Mouse (Mus musculus): ENCODE measurements around the gene Ptma. TPM values are rescaled to one million over a fixed set of nuclear protein-coding genes. Genes with fewer than 3 reads are reported as not detected.
A peak's percentile ranks its signal among the peaks of the same experiment; 100 is the strongest.
"Not testable (repeated sequence)": the region's sequence is repeated elsewhere in the genome, so short reads cannot be mapped to it uniquely, and the experiment has no call there.

Gene Ptma
- polyA plus RNA-seq, 1 experiment = 6,261 TPM

DNA sequence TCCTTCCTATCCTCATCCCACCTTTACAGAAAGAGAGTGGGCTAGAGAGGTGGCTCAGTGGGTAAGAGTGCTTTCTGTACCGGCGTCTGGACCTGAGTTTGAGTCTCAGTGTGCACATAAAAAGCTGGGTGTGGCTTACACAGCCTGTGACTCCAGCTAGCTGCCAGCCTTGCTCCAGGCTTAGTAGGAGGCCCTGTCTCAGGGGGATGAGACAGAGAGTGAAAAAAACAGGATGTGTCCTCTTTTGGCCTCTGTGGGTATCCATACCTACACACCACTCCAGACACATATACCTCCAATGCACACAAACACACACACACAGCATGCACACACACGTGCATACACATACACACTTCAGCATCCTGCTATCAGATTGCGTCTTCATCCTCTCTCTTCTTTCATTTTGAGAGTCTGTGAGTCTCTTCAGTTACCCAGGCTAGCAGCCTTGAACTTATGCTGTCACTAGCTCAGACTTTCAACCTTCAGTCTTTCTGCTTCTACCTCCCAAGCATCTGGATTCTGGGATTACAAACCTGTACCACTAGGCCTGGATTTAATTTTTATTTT lies 14.3 kb upstream of the Ptma start:
- no peak for TF ChIP-seq GATA1 (IDR thresholded peaks at IDR 0.05; ENCODE audit: borderline replicate concordance, low read length)
- no peak for TF ChIP-seq FLI1 (IDR thresholded peaks at IDR 0.05; ENCODE audit: low read length)
- peak overlapping the region; percentile 16 for H3K4me3 ChIP-seq (replicated peaks)
- H3K4me1 ChIP-seq = peaks cover 87% of the 10 kb centered on the region
- no peaks in the 10 kb centered on the region for H3K27me3 ChIP-seq (replicated peaks)
- H3K36me3 ChIP-seq (replicated peaks; ENCODE audit: low read length) = no peaks in the 10 kb centered on the region
- H3K9me3 ChIP-seq = no peaks in the 10 kb centered on the region

DNA sequence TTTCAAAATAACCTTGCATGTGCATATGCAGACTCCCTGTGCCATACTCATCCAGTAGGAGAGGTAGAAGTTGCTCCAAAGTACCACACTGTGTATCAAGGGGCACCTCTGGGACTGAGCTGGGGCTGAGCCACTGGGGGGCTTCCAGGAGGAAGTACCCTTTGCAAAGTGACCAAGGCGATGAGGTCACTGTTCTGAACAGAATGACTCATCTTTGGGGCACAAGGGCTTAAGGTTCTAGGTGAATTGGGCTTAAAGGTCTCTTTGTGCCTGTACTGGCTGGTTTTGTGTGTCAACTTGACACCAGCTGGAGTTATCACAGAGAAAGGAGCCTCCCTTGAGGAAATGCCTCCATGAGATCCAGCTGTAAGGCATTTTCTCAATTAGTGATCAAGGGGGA lies 13.5 kb upstream of the Ptma start:
- H3K4me3 ChIP-seq (replicated peaks); H3K36me3 ChIP-seq (replicated peaks; ENCODE audit: low read length); H3K9me3 ChIP-seq; H3K27me3 ChIP-seq (replicated peaks): not testable (repeated sequence)
- peaks cover 88% of the 10 kb centered on the region for H3K4me1 ChIP-seq

DNA sequence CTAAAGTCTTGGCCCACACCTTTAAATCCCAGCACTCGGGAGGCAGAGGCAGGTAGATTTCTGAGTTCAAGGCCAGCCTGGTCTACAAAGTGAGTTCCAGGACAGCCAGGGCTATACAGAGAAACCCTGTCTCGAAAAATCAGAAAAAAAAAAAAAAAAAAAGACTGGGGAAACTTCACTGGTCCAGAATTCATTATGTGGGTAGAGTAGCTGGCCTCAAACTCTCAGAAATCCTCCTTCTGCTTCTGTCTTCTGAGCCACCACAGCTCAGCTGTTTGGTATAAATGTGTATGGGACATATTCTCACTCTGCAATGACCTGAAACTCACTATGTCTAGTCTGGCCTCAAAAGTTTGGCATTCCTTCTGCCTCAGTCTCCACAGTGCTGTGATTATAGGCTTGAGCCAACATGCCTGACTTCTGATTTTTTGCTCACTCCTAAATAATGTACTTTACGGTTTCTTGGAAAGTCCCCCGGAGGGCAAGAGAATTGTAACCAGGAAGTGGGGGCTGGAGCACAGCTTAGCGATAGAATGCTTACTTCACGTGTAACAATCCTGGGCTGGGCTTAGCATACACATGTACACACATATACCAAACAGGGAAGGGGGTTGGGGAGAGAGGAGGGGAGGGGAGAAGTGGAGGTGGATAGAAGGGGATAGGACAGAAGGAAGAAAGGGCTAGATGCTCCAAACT lies 10.7 kb upstream of the Ptma start:
- H3K36me3 ChIP-seq (replicated peaks; ENCODE audit: low read length) = no peaks in the 10 kb centered on the region
- H3K4me3 ChIP-seq (replicated peaks) = peak overlapping the region; percentile 60
- peaks cover 6% of the 10 kb centered on the region for H3K27me3 ChIP-seq (replicated peaks)
- peaks cover 67% of the 10 kb centered on the region for H3K4me1 ChIP-seq
- no peak for TF ChIP-seq FLI1 (IDR thresholded peaks at IDR 0.05; ENCODE audit: low read length)
- no peak for TF ChIP-seq GATA1 (IDR thresholded peaks at IDR 0.05; ENCODE audit: borderline replicate concordance, low read length)
- H3K9me3 ChIP-seq = no peaks in the 10 kb centered on the region

DNA sequence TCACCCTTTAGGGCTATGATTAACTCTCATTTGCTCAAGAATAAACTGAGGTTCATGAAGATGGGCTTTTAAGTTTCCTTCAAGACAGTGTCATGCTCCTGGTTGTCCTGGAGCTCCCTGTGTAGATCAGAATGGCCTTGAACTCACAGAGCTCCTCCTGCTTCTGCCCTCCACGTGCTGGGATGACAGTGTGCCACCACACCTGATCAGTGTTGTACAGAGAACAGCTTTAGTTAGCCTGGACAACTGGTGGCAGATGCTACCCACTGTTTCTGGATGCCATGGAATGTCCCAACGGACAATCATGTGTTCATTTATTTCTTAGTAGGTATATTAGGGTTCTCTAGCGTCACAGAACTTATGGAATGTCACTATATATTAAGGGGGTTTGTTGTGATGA lies 9.4 kb upstream of the Ptma start:
- no peaks in the 10 kb centered on the region for H3K9me3 ChIP-seq
- peaks cover 6% of the 10 kb centered on the region for H3K27me3 ChIP-seq (replicated peaks)
- TF ChIP-seq FLI1 (IDR thresholded peaks at IDR 0.05; ENCODE audit: low read length) (no peak), GATA1 (IDR thresholded peaks at IDR 0.05; ENCODE audit: borderline replicate concordance, low read length) (no peak)
- H3K4me1 ChIP-seq = peaks cover 60% of the 10 kb centered on the region
- H3K4me3 ChIP-seq (replicated peaks) = no peak overlapping the region
- H3K36me3 ChIP-seq (replicated peaks; ENCODE audit: low read length) = no peaks in the 10 kb centered on the region

DNA sequence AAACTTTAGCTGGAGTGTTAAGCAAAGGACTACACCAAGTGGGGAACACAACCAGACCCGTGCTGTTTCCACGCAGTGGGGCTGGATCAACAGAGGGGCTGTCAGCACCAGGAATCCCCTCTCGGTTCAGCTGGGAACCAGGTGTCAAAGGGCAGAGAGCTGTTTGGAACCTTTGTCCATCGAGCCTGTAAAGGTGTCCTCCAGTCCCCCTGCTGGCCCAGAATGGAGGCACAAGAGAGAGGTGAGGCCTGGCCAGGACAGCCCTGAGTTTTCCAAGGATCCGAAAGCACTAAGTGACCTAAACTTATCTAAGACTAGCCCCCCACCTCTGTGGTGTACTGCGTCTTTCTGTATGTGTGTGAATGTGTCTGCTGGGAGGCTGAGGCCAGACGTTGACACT lies 6.2 kb upstream of the Ptma start:
- no peak for TF ChIP-seq FLI1 (IDR thresholded peaks at IDR 0.05; ENCODE audit: low read length)
- no peak for TF ChIP-seq GATA1 (IDR thresholded peaks at IDR 0.05; ENCODE audit: borderline replicate concordance, low read length)
- H3K36me3 ChIP-seq (replicated peaks; ENCODE audit: low read length) = no peaks in the 10 kb centered on the region

DNA sequence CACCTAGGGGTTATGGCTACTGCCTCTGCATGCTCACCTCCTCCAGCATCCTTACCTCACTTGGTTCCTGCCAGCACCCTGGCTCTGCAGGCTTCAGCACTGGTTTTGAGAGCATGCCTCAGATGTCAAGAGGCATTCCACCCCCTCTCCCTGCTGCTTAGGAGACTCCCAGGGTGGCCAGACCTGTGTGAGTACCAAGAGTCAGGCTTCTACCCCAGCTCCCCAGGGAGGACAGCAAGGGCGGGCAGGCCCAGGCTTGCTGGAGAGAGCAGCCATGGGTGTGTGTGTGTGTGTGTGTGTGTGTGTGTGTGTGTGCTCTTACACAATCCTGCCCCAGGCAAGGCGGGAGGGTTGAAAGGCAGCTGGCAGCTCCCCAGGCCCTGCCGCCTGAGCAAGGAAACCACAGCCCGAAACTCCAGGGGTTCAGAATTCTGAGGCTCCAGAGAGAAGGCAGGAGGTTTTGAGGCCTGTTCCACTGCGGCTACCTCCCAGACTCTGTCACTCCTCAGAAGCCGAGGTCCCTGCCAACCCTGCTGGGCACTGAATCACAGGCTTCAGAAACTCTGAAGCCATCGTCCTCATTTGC lies 4.1 kb upstream of the Ptma start:
- Histone ChIP-seq H3K27me3 (replicated peaks) (peaks cover 6% of the 10 kb centered on the region), H3K36me3 (replicated peaks; ENCODE audit: low read length) (no peaks in the 10 kb centered on the region), H3K4me1 (peaks cover 52% of the 10 kb centered on the region), H3K9me3 (no peaks in the 10 kb centered on the region), H3K4me3 (replicated peaks) (no peak overlapping the region)
- TF ChIP-seq GATA1 (IDR thresholded peaks at IDR 0.05; ENCODE audit: borderline replicate concordance, low read length) = no peak

More for the DNA sequence above, 6.2 kb upstream of the Ptma start:
- Histone ChIP-seq H3K27me3 (replicated peaks) (peaks cover 6% of the 10 kb centered on the region), H3K9me3 (no peaks in the 10 kb centered on the region), H3K4me3 (replicated peaks) (no peak overlapping the region), H3K4me1 (peaks cover 66% of the 10 kb centered on the region)

DNA sequence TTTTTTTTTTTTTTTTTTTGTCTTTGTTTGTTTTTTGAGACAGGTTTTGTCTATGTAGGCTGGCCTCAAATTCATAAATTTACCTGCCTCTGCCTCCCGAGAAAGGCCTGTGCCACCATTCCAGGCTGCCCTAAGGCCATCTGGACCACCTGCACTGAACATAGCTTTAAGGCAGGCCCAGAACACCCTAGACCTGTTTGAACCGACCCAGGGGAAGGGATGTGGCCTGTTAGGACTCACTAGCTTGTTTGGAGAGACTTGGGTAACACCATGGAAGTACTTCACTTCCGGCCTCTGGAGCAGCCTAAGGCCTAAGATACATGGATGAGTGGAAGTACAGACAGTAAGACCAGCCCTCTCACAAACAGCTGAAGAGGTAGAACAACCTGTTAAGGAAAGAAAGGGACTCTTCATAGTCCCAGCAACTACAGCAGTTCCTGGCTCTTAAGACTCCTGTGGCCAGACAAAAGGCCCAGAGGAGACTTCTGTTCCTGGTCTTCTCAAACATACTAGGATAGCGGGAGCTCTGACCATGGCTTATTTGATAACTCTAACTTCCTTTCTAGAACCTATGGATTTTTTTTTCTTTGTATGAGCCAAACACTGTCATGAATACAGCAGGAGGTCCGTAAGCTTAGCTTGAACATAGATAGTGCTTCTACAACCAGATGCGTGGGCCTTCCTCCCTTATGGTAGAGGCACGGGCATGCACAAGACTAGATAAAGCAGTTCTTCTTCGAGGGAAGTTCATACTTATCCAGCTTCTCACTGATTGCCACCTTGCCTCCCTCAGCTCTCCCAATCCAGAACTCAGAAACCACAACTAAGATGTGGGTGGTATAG lies 2.5 kb upstream of the Ptma start:
- Histone ChIP-seq H3K36me3 (replicated peaks; ENCODE audit: low read length) (peaks cover 4% of the 10 kb centered on the region), H3K9me3 (no peaks in the 10 kb centered on the region), H3K4me3 (replicated peaks) (peak overlapping the region; percentile 99), H3K27me3 (replicated peaks) (peaks cover 1% of the 10 kb centered on the region), H3K4me1 (peaks cover 51% of the 10 kb centered on the region)
- TF ChIP-seq FLI1 (IDR thresholded peaks at IDR 0.05; ENCODE audit: low read length) = no peak
- TF ChIP-seq GATA1 (IDR thresholded peaks at IDR 0.05; ENCODE audit: borderline replicate concordance, low read length) = no peak

DNA sequence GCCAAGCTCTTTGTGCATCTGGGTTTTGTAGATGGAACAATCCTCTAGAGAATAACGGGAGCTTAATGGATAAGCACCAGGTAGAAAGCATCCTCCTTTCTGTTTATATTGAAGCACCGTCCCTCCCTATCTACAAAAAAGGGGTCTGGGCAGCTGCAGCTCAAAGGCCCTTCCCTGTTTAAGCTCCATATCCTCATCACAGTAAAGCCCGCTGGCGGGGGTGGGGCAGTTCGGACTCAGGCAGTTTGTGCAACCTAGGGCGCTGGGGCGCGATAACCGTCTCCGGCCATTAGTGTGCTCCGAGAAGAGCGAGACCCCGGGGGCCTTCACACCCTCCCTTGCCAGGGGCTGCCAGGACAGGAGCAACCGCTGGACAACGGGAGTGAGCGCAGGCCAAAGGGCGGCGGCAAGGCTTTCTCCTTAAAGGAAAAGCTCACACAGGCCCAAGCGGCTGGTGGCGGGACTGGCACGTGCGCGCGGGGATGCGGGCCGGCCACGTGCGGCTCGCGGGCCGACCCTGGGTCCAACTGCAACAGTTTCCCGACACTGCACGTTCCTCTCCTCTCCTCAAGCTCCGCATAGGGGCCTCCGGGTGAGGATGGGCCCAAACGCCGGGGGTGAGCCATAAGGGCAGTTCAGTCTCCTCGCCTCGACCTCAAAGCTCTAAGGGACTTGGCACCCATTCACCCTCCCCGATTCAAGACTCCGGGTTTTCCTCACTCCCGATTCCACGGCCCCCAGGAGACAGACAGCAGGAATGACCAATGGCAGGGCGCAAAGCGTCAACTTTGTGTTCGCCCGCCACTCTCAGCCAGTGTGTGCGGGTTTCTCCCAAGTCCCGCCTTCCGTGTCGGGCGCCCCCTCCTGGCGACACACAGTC lies 1.7 kb upstream of the Ptma start:
- TF ChIP-seq GATA1 (IDR thresholded peaks at IDR 0.05; ENCODE audit: borderline replicate concordance, low read length) (no peak), FLI1 (IDR thresholded peaks at IDR 0.05; ENCODE audit: low read length) (no peak)
- Histone ChIP-seq H3K9me3 (no peaks in the 10 kb centered on the region), H3K4me3 (replicated peaks) (peak overlapping the region; percentile 99), H3K4me1 (peaks cover 59% of the 10 kb centered on the region), H3K36me3 (replicated peaks; ENCODE audit: low read length) (peaks cover 12% of the 10 kb centered on the region), H3K27me3 (replicated peaks) (no peaks in the 10 kb centered on the region)

DNA sequence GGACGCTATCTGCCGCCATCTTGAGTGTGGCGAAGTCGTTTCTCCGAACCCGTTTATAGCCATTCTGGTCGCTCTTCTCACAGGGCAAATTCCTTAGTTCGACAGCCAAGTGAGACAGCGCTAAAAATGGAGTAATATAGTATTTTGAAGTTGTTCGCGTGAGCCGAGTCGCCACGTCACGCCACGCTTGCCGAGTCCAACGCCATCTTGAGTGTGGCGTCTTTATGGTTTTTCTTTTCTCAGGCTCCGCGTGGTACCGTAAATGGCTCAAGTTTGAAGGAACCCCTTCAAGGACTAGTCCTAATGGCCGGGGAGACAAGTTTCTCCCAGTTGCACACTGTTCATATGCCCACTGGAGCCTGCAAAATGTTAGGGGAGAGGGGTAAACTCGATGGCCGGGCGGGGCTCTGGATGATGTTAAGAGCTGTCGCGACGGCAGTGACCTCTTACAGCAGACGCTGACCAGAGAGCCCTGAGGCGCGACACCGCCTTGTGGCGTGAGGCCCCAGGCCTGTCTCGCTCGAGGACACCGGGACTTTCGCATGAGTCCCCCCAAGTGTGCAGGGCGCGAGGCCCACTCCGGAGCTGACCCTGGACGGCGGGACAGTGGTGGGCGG lies 919 bp upstream of the Ptma start:
- Histone ChIP-seq H3K4me1 (peaks cover 55% of the 10 kb centered on the region), H3K4me3 (replicated peaks) (peak overlapping the region; percentile 99), H3K9me3 (no peaks in the 10 kb centered on the region), H3K27me3 (replicated peaks) (no peaks in the 10 kb centered on the region), H3K36me3 (replicated peaks; ENCODE audit: low read length) (peaks cover 13% of the 10 kb centered on the region)
- TF ChIP-seq FLI1 (IDR thresholded peaks at IDR 0.05; ENCODE audit: low read length) (no peak), GATA1 (IDR thresholded peaks at IDR 0.05; ENCODE audit: borderline replicate concordance, low read length) (no peak)

Data from megakaryocyte, embryonic 14.5 days (primary cell).